Mouse (Mus musculus): ENCODE data around the gene 4933402D24Rik. TPM values are rescaled to one million over a fixed set of nuclear protein-coding genes. Genes with fewer than 3 reads are reported as not detected.

4933402D24Rik gene
- total RNA-seq, 1 experiment from 2014 or later: not detected

Other genes starting within 250 kb of the 4933402D24Rik start
- gene Gm39653, start 153.3 kb downstream of the 4933402D24Rik start, total RNA-seq (2017): not detected in 3 replicates
- gene Dytn, start 82.3 kb downstream of the 4933402D24Rik start, total RNA-seq (2017): not detected in 3 replicates
- not detected in 3 replicates for gene Mdh1b, start 38.9 kb downstream of the 4933402D24Rik start, total RNA-seq (2017)
- 12.6 to 16.5 TPM (median 16.2 TPM) in 3 replicates for gene Fastkd2, start 38.7 kb downstream of the 4933402D24Rik start, total RNA-seq (2017)

Measured in monocyte, adult 5-6 weeks (primary cell).